Mouse (Mus musculus): ENCODE measurements around the gene Zdhhc6. TPM values are rescaled to one million over a fixed set of nuclear protein-coding genes. Genes with fewer than 3 reads are reported as not detected.

The Zdhhc6 gene
- polyA plus RNA-seq, 1 experiment: 27.6 TPM

DNA sequence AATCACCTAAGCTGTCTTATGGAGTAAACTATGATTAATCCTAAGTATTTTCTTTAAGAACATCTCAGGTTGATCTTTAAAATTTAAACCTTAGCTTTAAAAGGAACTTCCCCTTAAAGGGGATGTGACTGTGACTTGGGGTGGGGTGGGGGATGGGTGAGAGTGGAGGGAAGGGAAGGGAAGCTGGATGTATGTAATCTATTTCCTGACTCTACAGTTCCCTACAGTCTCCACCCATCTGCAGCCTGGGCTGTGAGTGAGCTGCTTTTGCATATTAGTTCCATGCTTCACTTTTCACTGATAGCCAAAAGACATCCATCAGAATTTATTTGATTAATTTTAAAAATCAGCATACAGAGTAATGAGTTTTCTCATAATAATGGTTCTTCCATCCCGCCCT, 16.5 kb downstream of the Zdhhc6 start:
- no peak for DNase-seq (ENCODE audit: low read depth)
- TF ChIP-seq POLR2A (IDR thresholded peaks at IDR 0.05; ENCODE audit: borderline replicate concordance, extremely low read depth, insufficient read depth, insufficient read length, poor library complexity, severe bottlenecking): no peak
- no peak for TF ChIP-seq CTCF (IDR thresholded peaks at IDR 0.05; ENCODE audit: borderline replicate concordance, extremely low read depth, insufficient read depth, insufficient read length)

DNA sequence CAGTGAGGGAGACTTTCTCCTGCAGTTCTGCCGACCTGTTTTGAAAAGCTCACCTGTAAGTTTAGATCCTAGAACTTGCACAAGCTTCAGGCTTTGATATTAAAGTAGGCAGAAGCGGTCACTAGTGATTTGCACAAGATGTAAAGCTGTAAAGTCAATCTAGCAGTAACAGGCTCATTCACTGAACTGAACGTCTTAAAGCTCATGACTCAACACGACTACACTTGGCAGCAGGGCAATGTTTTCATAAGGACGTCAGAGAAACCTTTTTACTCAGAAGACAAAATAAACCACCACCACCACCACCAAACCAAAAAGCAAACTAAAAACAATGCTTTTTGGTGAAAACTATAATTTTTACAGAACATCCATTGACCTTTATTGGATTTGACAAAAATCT, 17.9 kb downstream of the Zdhhc6 start:
- no peak for TF ChIP-seq CTCF (IDR thresholded peaks at IDR 0.05; ENCODE audit: borderline replicate concordance, extremely low read depth, insufficient read depth, insufficient read length)
- TF ChIP-seq POLR2A (IDR thresholded peaks at IDR 0.05; ENCODE audit: borderline replicate concordance, extremely low read depth, insufficient read depth, insufficient read length, poor library complexity, severe bottlenecking): no peak
- DNase-seq (ENCODE audit: low read depth): no peak

DNA sequence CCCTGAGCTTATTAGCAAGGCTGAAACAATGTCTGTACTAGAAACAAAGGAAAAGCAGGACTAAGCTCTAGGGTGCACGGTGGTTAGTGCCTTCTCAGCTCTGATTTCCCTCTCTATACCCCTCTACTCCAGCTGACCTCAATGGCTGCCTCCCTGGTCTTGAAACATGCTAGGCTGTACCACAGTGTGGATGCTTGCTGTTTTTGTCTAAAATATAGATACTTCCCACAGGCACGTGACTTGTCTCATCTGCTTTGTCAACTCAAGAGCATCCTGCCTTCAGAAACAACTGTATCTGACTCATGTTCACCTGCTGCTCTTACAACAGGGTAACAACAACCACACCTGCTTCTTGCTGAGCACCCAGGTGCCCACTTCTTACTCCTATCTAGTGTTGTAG, 18.3 kb downstream of the Zdhhc6 start:
- TF ChIP-seq POLR2A (IDR thresholded peaks at IDR 0.05; ENCODE audit: borderline replicate concordance, extremely low read depth, insufficient read depth, insufficient read length, poor library complexity, severe bottlenecking) (no peak), CTCF (IDR thresholded peaks at IDR 0.05; ENCODE audit: borderline replicate concordance, extremely low read depth, insufficient read depth, insufficient read length) (no peak)

DNA sequence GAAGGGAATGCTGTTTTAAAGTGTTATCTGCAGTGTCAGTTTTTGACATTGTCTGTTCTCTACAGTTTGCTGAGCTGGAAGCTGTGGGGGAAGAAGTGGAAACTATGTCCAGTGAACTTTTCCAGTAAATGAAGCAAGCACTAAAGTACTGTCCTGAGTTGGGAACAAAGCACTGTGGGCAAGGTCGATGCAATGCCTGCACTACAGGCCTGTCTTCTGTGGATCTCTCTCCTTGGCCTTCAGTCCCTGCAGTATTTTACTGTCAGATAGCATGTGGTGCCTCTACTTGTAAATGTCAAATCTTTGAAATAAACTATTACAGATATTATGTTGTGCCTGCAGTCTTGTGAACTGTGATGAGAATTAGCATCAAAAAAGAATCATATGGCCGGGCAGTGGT, 19.5 kb downstream of the Zdhhc6 start:
- DNase-seq (ENCODE audit: low read depth): no peak
- TF ChIP-seq CTCF (IDR thresholded peaks at IDR 0.05; ENCODE audit: borderline replicate concordance, extremely low read depth, insufficient read depth, insufficient read length): no peak
- no peak for TF ChIP-seq POLR2A (IDR thresholded peaks at IDR 0.05; ENCODE audit: borderline replicate concordance, extremely low read depth, insufficient read depth, insufficient read length, poor library complexity, severe bottlenecking)

More for the DNA sequence above, 18.3 kb downstream of the Zdhhc6 start:
- no peak for DNase-seq (ENCODE audit: low read depth)

DNA sequence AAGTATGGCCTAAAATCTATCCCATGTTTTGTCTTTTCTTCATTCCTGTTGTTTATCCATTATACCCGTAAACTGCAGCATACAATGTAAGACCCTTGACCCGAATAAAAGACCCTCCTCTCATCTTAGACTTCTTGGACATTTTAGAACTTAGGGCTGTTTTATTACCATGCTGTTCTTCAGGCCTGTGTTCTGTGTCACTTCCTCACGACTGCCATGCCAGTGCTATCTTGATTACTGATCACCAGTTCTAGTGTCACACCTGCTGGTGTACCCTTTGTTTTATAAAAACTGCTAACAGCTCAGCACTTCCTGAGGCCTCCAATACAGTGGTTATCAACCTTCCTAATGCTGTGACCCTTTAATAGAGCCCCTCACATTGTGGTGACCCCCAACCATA, 20.3 kb downstream of the Zdhhc6 start:
- no peak for DNase-seq (ENCODE audit: low read depth)
- TF ChIP-seq POLR2A (IDR thresholded peaks at IDR 0.05; ENCODE audit: borderline replicate concordance, extremely low read depth, insufficient read depth, insufficient read length, poor library complexity, severe bottlenecking): no peak
- no peak for TF ChIP-seq CTCF (IDR thresholded peaks at IDR 0.05; ENCODE audit: borderline replicate concordance, extremely low read depth, insufficient read depth, insufficient read length)

DNA sequence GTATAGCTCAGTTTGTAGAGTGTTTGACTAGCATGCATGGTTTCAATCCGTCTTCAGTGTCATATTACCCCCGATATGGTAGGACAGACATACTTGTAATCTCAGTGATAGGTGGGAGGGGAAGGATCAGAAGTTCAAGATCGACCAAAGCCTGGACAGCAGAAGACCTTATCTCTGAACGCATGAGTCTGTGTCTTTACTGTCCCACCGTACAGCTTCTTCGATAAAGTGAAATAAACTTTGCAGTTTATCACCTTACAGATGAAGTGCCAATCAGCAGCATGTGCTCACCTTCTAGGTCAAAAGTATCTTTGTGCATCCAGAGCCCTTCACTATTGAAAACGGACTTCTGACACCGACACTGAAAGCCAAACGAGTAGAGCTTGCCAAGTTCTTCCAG, 20.8 kb downstream of the Zdhhc6 start:
- DNase-seq (ENCODE audit: low read depth): no peak
- TF ChIP-seq CTCF (IDR thresholded peaks at IDR 0.05; ENCODE audit: borderline replicate concordance, extremely low read depth, insufficient read depth, insufficient read length) (no peak), POLR2A (IDR thresholded peaks at IDR 0.05; ENCODE audit: borderline replicate concordance, extremely low read depth, insufficient read depth, insufficient read length, poor library complexity, severe bottlenecking) (no peak)

DNA sequence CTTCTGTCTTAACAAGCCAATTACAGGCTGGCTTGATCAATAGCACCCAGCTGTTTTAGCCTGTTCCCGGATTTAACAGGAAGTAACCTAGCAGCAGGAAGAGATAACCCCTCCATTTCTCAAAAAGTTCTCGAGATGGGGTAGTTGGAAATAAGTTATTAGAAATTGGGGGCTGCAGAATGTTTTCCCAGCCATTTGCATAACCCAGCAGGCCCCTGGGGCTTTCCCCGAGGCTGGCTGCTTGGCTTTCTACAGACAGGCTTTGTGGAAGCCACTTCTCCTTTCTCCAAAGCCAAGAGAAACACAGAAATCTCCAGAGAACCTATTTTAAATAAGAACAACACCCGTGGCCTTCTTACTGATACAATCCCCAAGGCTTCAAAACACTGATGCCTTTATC, 22.7 kb downstream of the Zdhhc6 start:
- TF ChIP-seq POLR2A (IDR thresholded peaks at IDR 0.05; ENCODE audit: borderline replicate concordance, extremely low read depth, insufficient read depth, insufficient read length, poor library complexity, severe bottlenecking): no peak
- no peak for DNase-seq (ENCODE audit: low read depth)

DNA sequence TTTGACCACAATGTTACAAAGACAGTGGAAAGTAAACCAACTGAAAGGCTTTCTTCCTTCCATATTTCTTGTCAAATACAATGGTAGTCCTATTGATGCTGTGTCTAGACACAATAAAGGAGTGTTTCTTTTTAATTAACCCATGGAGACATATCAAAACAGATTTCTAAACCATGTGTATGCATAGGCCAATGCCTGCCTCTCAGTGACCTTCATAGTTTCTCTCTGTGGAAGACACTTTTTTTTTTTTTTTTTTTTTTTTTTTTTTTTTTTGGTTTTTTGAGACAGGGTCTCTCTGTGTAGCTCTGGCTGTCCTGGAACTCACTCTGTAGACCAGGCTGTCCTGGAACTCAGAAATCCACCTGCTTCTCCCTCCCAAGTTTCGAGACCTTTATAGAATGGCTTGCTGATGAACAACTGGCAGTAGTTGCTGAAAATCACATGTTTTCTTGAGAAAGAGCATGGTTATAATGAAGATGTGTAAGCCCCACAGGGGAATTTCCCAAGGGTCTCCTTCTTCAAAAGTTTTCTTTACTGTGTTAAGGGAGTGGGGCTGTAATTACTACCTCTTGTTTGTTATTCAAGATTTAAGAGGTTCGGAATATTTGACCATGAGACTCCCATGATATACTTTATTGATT, 23.5 kb downstream of the Zdhhc6 start:
- no peak for DNase-seq (ENCODE audit: low read depth)
- TF ChIP-seq POLR2A (IDR thresholded peaks at IDR 0.05; ENCODE audit: borderline replicate concordance, extremely low read depth, insufficient read depth, insufficient read length, poor library complexity, severe bottlenecking) (no peak), CTCF (IDR thresholded peaks at IDR 0.05; ENCODE audit: borderline replicate concordance, extremely low read depth, insufficient read depth, insufficient read length) (no peak)

DNA sequence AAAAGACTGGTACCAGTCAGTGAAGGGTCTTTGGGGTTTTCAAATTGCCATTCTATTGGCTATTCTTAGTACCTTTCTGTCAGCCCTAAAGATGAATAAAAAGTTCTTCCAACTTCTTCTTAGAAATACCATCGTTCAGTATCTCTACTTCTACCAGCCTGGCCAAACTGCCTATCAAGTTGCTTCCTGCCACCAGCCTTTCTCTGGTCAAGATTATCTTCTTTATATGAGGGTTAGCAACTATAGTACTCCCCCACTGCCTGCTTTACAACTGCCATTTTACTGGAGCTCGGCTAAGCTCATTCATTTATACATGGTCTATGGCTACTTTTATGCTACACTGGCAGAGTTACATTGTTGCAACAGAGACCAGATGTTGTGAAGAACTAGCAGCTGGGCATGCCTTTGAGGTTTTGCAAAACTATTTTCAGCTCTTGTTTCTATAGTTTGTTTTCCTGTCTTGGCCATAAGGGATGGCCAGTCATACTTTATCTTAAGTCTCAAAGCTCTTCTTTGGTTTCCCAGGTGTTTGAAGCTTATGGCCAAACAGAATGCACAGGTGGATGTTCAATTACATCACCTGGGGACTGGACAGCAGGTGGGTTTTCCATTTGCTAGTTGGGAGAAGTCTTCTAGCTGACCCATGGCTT, 25.1 kb downstream of the Zdhhc6 start:
- DNase-seq (ENCODE audit: low read depth): no peak
- TF ChIP-seq POLR2A (IDR thresholded peaks at IDR 0.05; ENCODE audit: borderline replicate concordance, extremely low read depth, insufficient read depth, insufficient read length, poor library complexity, severe bottlenecking) (no peak), CTCF (IDR thresholded peaks at IDR 0.05; ENCODE audit: borderline replicate concordance, extremely low read depth, insufficient read depth, insufficient read length) (no peak)

DNA sequence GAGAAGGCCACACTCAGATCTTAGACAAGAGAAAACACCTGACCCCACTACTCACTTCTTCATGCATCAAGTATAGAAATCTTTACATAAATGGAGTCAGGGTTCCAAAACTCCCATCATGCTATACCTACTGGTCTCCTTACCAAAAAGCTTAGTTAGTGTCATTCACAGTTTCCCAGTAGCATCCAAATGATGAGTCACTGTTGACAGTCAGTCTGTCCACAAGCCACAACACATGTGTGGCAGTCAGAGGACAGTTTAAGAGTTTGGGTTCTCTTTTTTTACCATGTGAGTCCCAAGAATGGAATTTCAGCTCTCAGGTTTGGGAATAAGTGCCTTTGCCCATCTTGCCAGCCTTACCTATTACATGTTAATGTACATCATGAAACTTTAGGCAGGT, 26.9 kb downstream of the Zdhhc6 start:
- TF ChIP-seq POLR2A (IDR thresholded peaks at IDR 0.05; ENCODE audit: borderline replicate concordance, extremely low read depth, insufficient read depth, insufficient read length, poor library complexity, severe bottlenecking) (no peak), CTCF (IDR thresholded peaks at IDR 0.05; ENCODE audit: borderline replicate concordance, extremely low read depth, insufficient read depth, insufficient read length) (no peak)
- no peak for DNase-seq (ENCODE audit: low read depth)

DNA sequence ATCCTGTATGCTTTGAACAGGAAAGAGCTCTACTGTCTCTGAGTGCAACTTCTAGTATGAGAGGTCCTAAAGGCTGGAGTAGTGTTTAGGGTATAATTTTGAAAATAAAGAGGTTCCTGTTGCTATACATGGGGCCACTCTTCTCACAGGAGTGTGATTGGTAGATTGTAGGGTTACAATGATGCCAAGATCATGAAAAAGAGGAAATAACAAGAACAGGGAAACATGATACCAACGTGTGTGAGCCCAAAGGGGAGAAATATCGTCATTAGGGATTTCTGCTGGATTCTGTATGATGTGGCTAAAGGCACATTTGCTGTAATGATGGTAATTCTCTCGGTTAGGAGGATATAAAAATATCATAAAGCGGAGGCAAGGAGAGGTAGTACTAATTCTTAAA, 29.8 kb downstream of the Zdhhc6 start:
- no peak for DNase-seq (ENCODE audit: low read depth)
- TF ChIP-seq CTCF (IDR thresholded peaks at IDR 0.05; ENCODE audit: borderline replicate concordance, extremely low read depth, insufficient read depth, insufficient read length) (no peak), POLR2A (IDR thresholded peaks at IDR 0.05; ENCODE audit: borderline replicate concordance, extremely low read depth, insufficient read depth, insufficient read length, poor library complexity, severe bottlenecking) (no peak)

DNA sequence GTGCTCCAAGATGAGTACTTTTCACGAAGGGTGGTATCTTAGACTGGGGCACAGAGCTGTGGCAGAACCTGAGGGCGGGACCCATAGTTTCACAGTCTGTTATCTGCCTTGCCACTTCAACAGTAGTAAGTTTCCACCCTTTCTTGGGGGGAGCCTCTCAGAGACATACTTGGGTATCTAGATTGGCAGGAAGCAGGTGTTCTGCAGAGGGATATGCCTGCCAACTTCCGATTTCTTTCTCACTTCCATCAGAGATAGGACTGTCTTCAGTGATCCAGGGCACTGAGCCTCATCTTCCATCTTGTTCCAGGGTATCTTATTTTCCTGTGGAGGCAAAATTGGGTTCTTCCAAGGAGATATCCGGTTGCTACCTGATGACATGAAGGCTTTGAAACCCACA, 31.7 kb downstream of the Zdhhc6 start:
- DNase-seq (ENCODE audit: low read depth): no peak
- no peak for TF ChIP-seq CTCF (IDR thresholded peaks at IDR 0.05; ENCODE audit: borderline replicate concordance, extremely low read depth, insufficient read depth, insufficient read length)
